In genomic region chr16:8678676-8679075, GRCm38 (mm10) we compare ENCODE assay signal across 31 mouse cellular contexts. TPM values are rescaled to one million over a fixed set of nuclear protein-coding genes. Genes with fewer than 3 reads are reported as not detected.
A peak's percentile ranks its signal among the peaks of the same experiment; 100 is the strongest.
DNase-seq lines count a peak whose midpoint lies in the region; ATAC-seq and TF ChIP-seq lines count a peak whose summit lies in the region.
"Had no signal": no experiment of that assay in that cellular context is flagged by ENCODE, and none has a peak within 500 bp of the region (broad histone marks: within the 10 kb centered on the region; RNA-seq: fewer than 3 reads in every experiment).

No protein-coding gene starts in this region.

- peak overlapping the region; percentile 39 for H3K4me2 ChIP-seq in liver, embryonic 13.5 days
- H3K4me2 ChIP-seq: forebrain, embryonic 12.5 days; hindbrain, embryonic 14.5 days; limb, embryonic 15.5 days; midbrain, embryonic 13.5 days had no signal

- no peak overlapping the region for H3K9ac ChIP-seq in MEL (ENCODE audit: control insufficient read depth, low read depth, low read length, poor library complexity, severe bottlenecking)
- H3K9ac ChIP-seq in liver, embryonic 13.5 days = peak overlapping the region; percentile 58
- H3K9ac ChIP-seq: forebrain, embryonic 12.5 days; hindbrain, embryonic 14.5 days; limb, embryonic 15.5 days; midbrain, embryonic 13.5 days had no signal

- intact Hi-C loops in heart, postnatal 36 days (cut with DNase I) = no loop called here

- H3K9me3 ChIP-seq in MEL (replicated peaks; ENCODE audit: insufficient read depth, low read length) = no peaks in the 10 kb centered on the region
- H3K9me3 ChIP-seq in liver, embryonic 13.5 days (replicated peaks) = no peaks in the 10 kb centered on the region
- H3K9me3 ChIP-seq: forebrain, embryonic 12.5 days; limb, embryonic 15.5 days; midbrain, embryonic 13.5 days had no signal

- peaks cover 0 to 23% of the 10 kb centered on the region in 2 experiments; a peak in 2 of 4 replicates for H3K36me3 ChIP-seq in MEL (ENCODE audit: control insufficient read depth in 1 of 2, insufficient read depth in 2 of 2, low read length in 2 of 2)
- peaks cover 8% of the 10 kb centered on the region for H3K36me3 ChIP-seq in liver, embryonic 13.5 days
- H3K36me3 ChIP-seq: forebrain, embryonic 12.5 days had no signal

- TF ChIP-seq POLR2A in MEL (IDR thresholded peaks at IDR 0.05; ENCODE audit: control insufficient read depth in 1 of 2, insufficient read depth in 1 of 2, low read depth in 1 of 2, low read length in 2 of 2, poor library complexity in 1 of 2) = no peak

- 40% methylated on average over 4 of the region's 4 CpGs for WGBS in liver, embryonic 13.5 days (ENCODE audit: insufficient replicate concordance)

- TF ChIP-seq RAD21 in MEL (IDR thresholded peaks at IDR 0.05; ENCODE audit: low read depth, low read length) = no peak; the same call in 1 of the 2 replicates

- H3K79me2 ChIP-seq in MEL (ENCODE audit: control insufficient read depth, insufficient read depth, low read length, poor library complexity) = no peaks in the 10 kb centered on the region

- peak; percentile 79 to 80 for TF ChIP-seq EP300 in MEL (IDR thresholded peaks at IDR 0.05; ENCODE audit: low read depth in 1 of 2, low read length in 2 of 2)

- no peak for TF ChIP-seq CTCF in MEL (IDR thresholded peaks at IDR 0.05 in 2 of 3, conservative IDR thresholded peaks at IDR 0.05 in 1 of 3; ENCODE audit: control insufficient read depth in 1 of 3, insufficient read depth in 1 of 3, low read depth in 2 of 3, low read length in 3 of 3, poor library complexity in 1 of 3, severe bottlenecking in 1 of 3)

- H3K4me1 ChIP-seq in MEL (ENCODE audit: control insufficient read depth in 1 of 2, insufficient read depth in 2 of 2, low read length in 2 of 2) = peaks cover 13 to 34% of the 10 kb centered on the region in 2 experiments
- H3K4me1 ChIP-seq in liver, embryonic 13.5 days (replicated peaks) = peaks cover 74% of the 10 kb centered on the region
- H3K4me1 ChIP-seq: forebrain, embryonic 12.5 days; limb, embryonic 15.5 days; midbrain, embryonic 13.5 days had no signal

- H3K4me3 ChIP-seq in MEL (ENCODE audit: control insufficient read depth in 1 of 2, insufficient read depth in 1 of 2, low read depth in 2 of 2, low read length in 2 of 2) = no peak overlapping the region
- H3K4me3 ChIP-seq in liver, embryonic 13.5 days (replicated peaks) = no peak overlapping the region
- H3K4me3 ChIP-seq: forebrain, embryonic 12.5 days; limb, embryonic 15.5 days; midbrain, embryonic 13.5 days had no signal

- no peak overlapping the region for H3K27ac ChIP-seq in MEL (ENCODE audit: control insufficient read depth, low read depth, low read length)
- H3K27ac ChIP-seq in liver, embryonic 13.5 days = peak overlapping the region; percentile 97
- H3K27ac ChIP-seq: forebrain, embryonic 12.5 days; hindbrain, embryonic 14.5 days; kidney, postnatal 0 days; limb, embryonic 15.5 days; macrophage; midbrain, embryonic 13.5 days had no signal

- peak; percentile 16; the same call in 1 of the 2 replicates for ATAC-seq in common myeloid progenitor, adult 5-6 weeks (replicated peaks; ENCODE audit: low read depth, poor library complexity, severe bottlenecking)
- peak; percentile 49 for ATAC-seq in liver, embryonic 13.5 days (ENCODE audit: low read depth)
- ATAC-seq in megakaryocyte-erythroid progenitor cell, adult 5-6 weeks (replicated peaks; ENCODE audit: low FRiP score, low TSS enrichment, poor library complexity, severe bottlenecking) = peak; percentile 69
- no peak for ATAC-seq in megakaryocyte, adult 5-6 weeks (ENCODE audit: poor library complexity, severe bottlenecking)
- ATAC-seq: CD4-positive, CD25-positive, alpha-beta regulatory T cell, adult 4 months; inflammation-experienced regulatory T-cells, adult 6 months; midbrain, embryonic 13.5 days had no signal

- H3K27me3 ChIP-seq in MEL (ENCODE audit: control insufficient read depth in 1 of 2, insufficient read depth in 2 of 2, low read length in 2 of 2) = no peaks in the 10 kb centered on the region
- no peaks in the 10 kb centered on the region for H3K27me3 ChIP-seq in liver, embryonic 13.5 days
- H3K27me3 ChIP-seq: limb, embryonic 15.5 days had no signal

- peak; percentile 88 for DNase-seq in MEL (ENCODE audit: low read depth, low spot score)
- DNase-seq in liver, embryonic 13.5 days = peak; percentile 46
- DNase-seq in kidney, postnatal 4 days = no peak
- no peak for DNase-seq in heart, postnatal 36 days
- DNase-seq in adrenal gland, postnatal 36 days = no peak
- DNase-seq: adrenal gland, adult 8-10 months; heart, postnatal 4 days; left cerebral cortex, postnatal 4 days; thymus, adult 18-20 months; thymus, postnatal 36 days had no signal

TF ChIP-seq in MEL, 35 proteins besides CTCF, POLR2A, EP300 and RAD21 (continues in another document):
- no peak for TF ChIP-seq ZNF384 (IDR thresholded peaks at IDR 0.05; ENCODE audit: low read depth, low read length)
- peak; percentile 80 for TF ChIP-seq GATA1 (IDR thresholded peaks at IDR 0.05; ENCODE audit: low read depth, low read length)
- peak; percentile 44; the same call in 1 of the 2 replicates for TF ChIP-seq RCOR1 (IDR thresholded peaks at IDR 0.05; ENCODE audit: low read depth, low read length)
- no peak for TF ChIP-seq E2F4 (IDR thresholded peaks at IDR 0.05; ENCODE audit: borderline replicate concordance, low read depth, low read length)
- no peak for TF ChIP-seq ZMIZ1 (IDR thresholded peaks at IDR 0.05; ENCODE audit: low read depth, low read length)
- peak; percentile 67 for TF ChIP-seq ETS1 (IDR thresholded peaks at IDR 0.05; ENCODE audit: low read depth, low read length)
- 0 out of 2 replicates have a peak, but pooled peaks have one; percentile 14 for TF ChIP-seq BHLHE40 (IDR thresholded peaks at IDR 0.05; ENCODE audit: borderline replicate concordance, low read depth, low read length)
- TF ChIP-seq MYB (IDR thresholded peaks at IDR 0.05; ENCODE audit: low read depth, low read length) = no peak
- peak; percentile 35; the same call in 1 of the 2 replicates for TF ChIP-seq SMC3 (IDR thresholded peaks at IDR 0.05; ENCODE audit: low read depth, low read length)
- no peak for TF ChIP-seq MAFK (IDR thresholded peaks at IDR 0.05; ENCODE audit: borderline replicate concordance, low read depth, low read length)
- peak; percentile 63; the same call in 1 of the 2 replicates for TF ChIP-seq SIN3A (IDR thresholded peaks at IDR 0.05; ENCODE audit: low read length)
- peak; percentile 77; the same call in 1 of the 2 replicates for TF ChIP-seq TCF12 (IDR thresholded peaks at IDR 0.05; ENCODE audit: low read depth, low read length)

RNA-seq across cellular contexts. Expression of gene Gm5767, which starts 1.9 kb away (rescaled TPM):
- total RNA-seq in MEL (2012; rRNA removed) = not detected in 2 replicates
- not detected for polyA plus RNA-seq in MEL (2012; ENCODE audit: insufficient read depth in 1 of 2, insufficient read length in 2 of 2, low read depth in 1 of 2, low replicate concordance in 2 of 2, missing spikeins in 1 of 2)
- total RNA-seq in common myeloid progenitor, adult 5-6 weeks (2017) = not detected in 2 replicates
- not detected in 2 replicates for polyA plus RNA-seq in liver, embryonic 13.5 days (2015; fragmentation: Nextera tagmentation; extraction: Ambion mirVana)
- total RNA-seq in megakaryocyte-erythroid progenitor cell, adult 5-6 weeks (2014; fragmentation: Nextera tagmentation) = not detected in 2 replicates
- not detected in 2 replicates for total RNA-seq in megakaryocyte-erythroid progenitor cell, adult 5-6 weeks (2017)
- total RNA-seq in heart, postnatal 36 days (2021) = not detected
- not detected in 2 replicates for total RNA-seq in megakaryocyte, adult 5-6 weeks (2015)
- total RNA-seq in megakaryocyte, adult 5-6 weeks (2017) = not detected in 2 replicates
- total RNA-seq in adrenal gland, postnatal 36 days (2021) = not detected
- total RNA-seq: adrenal gland, adult 8-10 months; heart, adult 8-10 months; heart, postnatal 4 days; layer of hippocampus, adult 18-20 months; layer of hippocampus, postnatal 14 days; left cerebral cortex, adult 8-10 months; left cerebral cortex, postnatal 4 days; monocyte, adult 5-6 weeks; neutrophil, adult 5-6 weeks had no signal
- polyA plus RNA-seq: CD4-positive, CD25-positive, alpha-beta regulatory T cell, adult 4 months; embryonic facial prominence, embryonic 11.5 days; forebrain, embryonic 12.5 days; heart, embryonic 14.5 days; inflammation-experienced regulatory T-cells, adult 6 months; kidney, postnatal 0 days; lung, embryonic 16.5 days; macrophage; midbrain, embryonic 13.5 days; stomach, embryonic 14.5 days had no signal

RNA-seq across cellular contexts. Expression of gene Carhsp1, which starts 6.7 kb away (rescaled TPM):
- 19.5 and 21.4 TPM in 2 replicates for total RNA-seq in MEL (2012; rRNA removed)
- 10 to 100 TPM in 1 of 2 experiments, not detected in 1; 28.0 TPM for polyA plus RNA-seq in MEL (2012; ENCODE audit: insufficient read depth in 1 of 2, insufficient read length in 2 of 2, low read depth in 1 of 2, low replicate concordance in 2 of 2, missing spikeins in 1 of 2)
- 9.1 and 9.8 TPM in 2 replicates for total RNA-seq in common myeloid progenitor, adult 5-6 weeks (2017)
- 62.4 and 67.1 TPM in 2 replicates for polyA plus RNA-seq in liver, embryonic 13.5 days (2015; fragmentation: Nextera tagmentation; extraction: Ambion mirVana)
- 28.8 and 32.5 TPM in 2 replicates for total RNA-seq in megakaryocyte-erythroid progenitor cell, adult 5-6 weeks (2014; fragmentation: Nextera tagmentation)
- total RNA-seq in megakaryocyte-erythroid progenitor cell, adult 5-6 weeks (2017) = 18.5 and 23.8 TPM in 2 replicates
- total RNA-seq in heart, postnatal 36 days (2021) = 10 to 100 TPM; 16.9 to 18.0 TPM
- 18.1 and 21.9 TPM in 2 replicates for total RNA-seq in megakaryocyte, adult 5-6 weeks (2015)
- 27.1 and 29.6 TPM in 2 replicates for total RNA-seq in megakaryocyte, adult 5-6 weeks (2017)
- 100 to 1,000 TPM in 1 of 2 experiments, 10 to 100 TPM in 1; 50.0 to 107 TPM for total RNA-seq in adrenal gland, postnatal 36 days (2021)

RNA-seq across cellular contexts. Expression of gene Tmem186, which starts 41.2 kb away (rescaled TPM):
- total RNA-seq in MEL (2012; rRNA removed) = 18.4 and 22.5 TPM in 2 replicates
- 10 to 100 TPM; 18.9 to 99.9 TPM for polyA plus RNA-seq in MEL (2012; ENCODE audit: insufficient read depth in 1 of 2, insufficient read length in 2 of 2, low read depth in 1 of 2, low replicate concordance in 2 of 2, missing spikeins in 1 of 2)
- 19.9 and 20.4 TPM in 2 replicates for total RNA-seq in common myeloid progenitor, adult 5-6 weeks (2017)
- 11.2 and 11.8 TPM in 2 replicates for polyA plus RNA-seq in liver, embryonic 13.5 days (2015; fragmentation: Nextera tagmentation; extraction: Ambion mirVana)
- 17.2 and 18.1 TPM in 2 replicates for total RNA-seq in megakaryocyte-erythroid progenitor cell, adult 5-6 weeks (2014; fragmentation: Nextera tagmentation)
- 12.5 and 22.9 TPM in 2 replicates for total RNA-seq in megakaryocyte-erythroid progenitor cell, adult 5-6 weeks (2017)
- total RNA-seq in heart, postnatal 36 days (2021) = 10 to 100 TPM; 16.7 to 16.8 TPM
- total RNA-seq in megakaryocyte, adult 5-6 weeks (2015) = 4.2 and 4.7 TPM in 2 replicates
- 6.6 and 8.0 TPM in 2 replicates for total RNA-seq in megakaryocyte, adult 5-6 weeks (2017)
- total RNA-seq in adrenal gland, postnatal 36 days (2021) = 10 to 100 TPM; 17.1 to 21.1 TPM

RNA-seq across cellular contexts. Expression of gene Pmm2, which starts 41.2 kb away (rescaled TPM):
- 44.5 and 53.4 TPM in 2 replicates for total RNA-seq in MEL (2012; rRNA removed)
- 10 to 100 TPM in 1 of 2 experiments, not detected in 1; 96.0 TPM for polyA plus RNA-seq in MEL (2012; ENCODE audit: insufficient read depth in 1 of 2, insufficient read length in 2 of 2, low read depth in 1 of 2, low replicate concordance in 2 of 2, missing spikeins in 1 of 2)
- total RNA-seq in common myeloid progenitor, adult 5-6 weeks (2017) = 42.3 and 48.4 TPM in 2 replicates
- 37.0 and 38.5 TPM in 2 replicates for polyA plus RNA-seq in liver, embryonic 13.5 days (2015; fragmentation: Nextera tagmentation; extraction: Ambion mirVana)
- 54.8 and 74.7 TPM in 2 replicates for total RNA-seq in megakaryocyte-erythroid progenitor cell, adult 5-6 weeks (2014; fragmentation: Nextera tagmentation)
- total RNA-seq in megakaryocyte-erythroid progenitor cell, adult 5-6 weeks (2017) = 51.1 and 56.8 TPM in 2 replicates
- 10 to 100 TPM; 33.5 to 36.0 TPM for total RNA-seq in heart, postnatal 36 days (2021)
- total RNA-seq in megakaryocyte, adult 5-6 weeks (2015) = 44.8 and 52.5 TPM in 2 replicates
- 55.3 and 62.6 TPM in 2 replicates for total RNA-seq in megakaryocyte, adult 5-6 weeks (2017)
- total RNA-seq in adrenal gland, postnatal 36 days (2021) = 10 to 100 TPM; 44.2 to 50.2 TPM

Comparison
In these comparisons a context has a peak if more than half of its experiments do, and no peak if none do; other contexts are left out.
1. DNase-seq: peak in MEL (single experiment) and liver, embryonic 13.5 days (single experiment); none in kidney, postnatal 4 days (0 of 2), heart, postnatal 36 days (0 of 2) and adrenal gland, postnatal 36 days (0 of 2).